7 mouse cellular contexts compared by ENCODE assay signal in genomic region chr9:114752311-114752710, GRCm38 (mm10). TPM values are rescaled to one million over a fixed set of nuclear protein-coding genes. Genes with fewer than 3 reads are reported as not detected.
DNase-seq lines count a peak whose midpoint lies in the region; ATAC-seq and TF ChIP-seq lines count a peak whose summit lies in the region.

No protein-coding gene starts in this region.

- DNase-seq in lung, embryonic 14.5 days = no peak
- DNase-seq in lung, adult 2 months = no peak
- DNase-seq in splenic B cell, adult 2 months (ENCODE audit: low read depth, low spot score) = peak; percentile 90
- DNase-seq in kidney, adult 8-10 months = no peak

- no peak overlapping the region for H3K9ac ChIP-seq in lung, embryonic 14.5 days
- peak overlapping the region; percentile 67; the same call in 1 of the 2 replicates for H3K9ac ChIP-seq in forebrain, embryonic 13.5 days
- H3K9ac ChIP-seq in limb, embryonic 15.5 days = no peak overlapping the region

- H3K36me3 ChIP-seq in lung, embryonic 14.5 days (ENCODE audit: insufficient read depth) = peaks cover 37% of the 10 kb centered on the region
- H3K36me3 ChIP-seq in forebrain, embryonic 13.5 days (ENCODE audit: poor library complexity, severe bottlenecking) = peaks cover 27% of the 10 kb centered on the region
- peaks cover 44% of the 10 kb centered on the region for H3K36me3 ChIP-seq in limb, embryonic 15.5 days
- H3K36me3 ChIP-seq in splenic B cell, adult 2 months (ENCODE audit: control insufficient read depth, insufficient read depth, low read length, poor library complexity, severe bottlenecking) = peaks cover 6% of the 10 kb centered on the region; the same call in 1 of the 2 replicates

- TF ChIP-seq CTCF in lung, embryonic 14.5 days (IDR thresholded peaks at IDR 0.05; ENCODE audit: low read depth) = no peak
- no peak for TF ChIP-seq CTCF in lung, adult 2 months (IDR thresholded peaks at IDR 0.05; ENCODE audit: insufficient read depth, low read length)

- ATAC-seq in lung, embryonic 14.5 days (ENCODE audit: insufficient read depth) = no peak
- ATAC-seq in forebrain, embryonic 13.5 days = no peak
- no peak for ATAC-seq in limb, embryonic 15.5 days (ENCODE audit: insufficient number of reproducible peaks, low FRiP score, low TSS enrichment, low read depth)
- ATAC-seq in megakaryocyte-erythroid progenitor cell, adult 5-6 weeks (replicated peaks; ENCODE audit: low FRiP score, low TSS enrichment, poor library complexity, severe bottlenecking) = no peak

- no peaks in the 10 kb centered on the region for H3K4me1 ChIP-seq in lung, embryonic 14.5 days (ENCODE audit: insufficient read depth)
- no peaks in the 10 kb centered on the region for H3K4me1 ChIP-seq in lung, adult 2 months (ENCODE audit: control insufficient read depth, insufficient read depth, low read length)
- peaks cover 10% of the 10 kb centered on the region for H3K4me1 ChIP-seq in forebrain, embryonic 13.5 days
- peaks cover 6% of the 10 kb centered on the region for H3K4me1 ChIP-seq in limb, embryonic 15.5 days

- WGBS in lung, embryonic 14.5 days = 62% methylated on average over 9 of the region's 9 CpGs
- 58% methylated on average over 9 of the region's 9 CpGs for WGBS in lung, adult 2 months
- WGBS in forebrain, embryonic 13.5 days = 76% methylated on average over 9 of the region's 9 CpGs
- WGBS in limb, embryonic 15.5 days = 76% methylated on average over 9 of the region's 9 CpGs

- peak overlapping the region; percentile 48; the same call in 1 of the 2 replicates for H3K4me3 ChIP-seq in lung, embryonic 14.5 days (ENCODE audit: low read depth, low read length)
- no peak overlapping the region for H3K4me3 ChIP-seq in lung, adult 2 months (replicated peaks; ENCODE audit: extremely low read depth, low read depth, low read length)
- H3K4me3 ChIP-seq in forebrain, embryonic 13.5 days = peak overlapping the region; percentile 47; the same call in 1 of the 2 replicates
- no peak overlapping the region for H3K4me3 ChIP-seq in limb, embryonic 15.5 days

- no peaks in the 10 kb centered on the region for H3K27me3 ChIP-seq in lung, embryonic 14.5 days (ENCODE audit: insufficient read depth, low read length)
- no peaks in the 10 kb centered on the region for H3K27me3 ChIP-seq in forebrain, embryonic 13.5 days
- H3K27me3 ChIP-seq in limb, embryonic 15.5 days = no peaks in the 10 kb centered on the region
- no peaks in the 10 kb centered on the region for H3K27me3 ChIP-seq in splenic B cell, adult 2 months (ENCODE audit: control insufficient read depth, insufficient read depth, low read length, poor library complexity, severe bottlenecking)

- H3K27ac ChIP-seq in lung, embryonic 14.5 days (ENCODE audit: low read depth) = no peak overlapping the region
- 0 out of 2 replicates have a peak overlapping the region, but pooled peaks have one; percentile 66 for H3K27ac ChIP-seq in forebrain, embryonic 13.5 days
- peak overlapping the region; percentile 75 for H3K27ac ChIP-seq in limb, embryonic 15.5 days

- no peak for TF ChIP-seq POLR2A in lung, adult 2 months (IDR thresholded peaks at IDR 0.05; ENCODE audit: borderline replicate concordance, extremely low read depth, low read depth, low read length)

- peak overlapping the region; percentile 76 for H3K4me2 ChIP-seq in lung, embryonic 14.5 days
- peak overlapping the region; percentile 80 for H3K4me2 ChIP-seq in forebrain, embryonic 13.5 days
- H3K4me2 ChIP-seq in limb, embryonic 15.5 days = peak overlapping the region; percentile 80; the same call in 1 of the 2 replicates

- no peaks in the 10 kb centered on the region for H3K9me3 ChIP-seq in lung, embryonic 14.5 days (ENCODE audit: low read depth, low read length)
- no peaks in the 10 kb centered on the region for H3K9me3 ChIP-seq in forebrain, embryonic 13.5 days (replicated peaks)
- H3K9me3 ChIP-seq in limb, embryonic 15.5 days = no peaks in the 10 kb centered on the region

RNA-seq across cellular contexts. Expression of gene Cmtm6, which starts 21.4 kb away (rescaled TPM):
- 57.4 and 57.7 TPM in 2 replicates for polyA plus RNA-seq in lung, embryonic 14.5 days (2014; fragmentation: Nextera tagmentation; extraction: Ambion mirVana)
- polyA plus RNA-seq in lung, adult 2 months (2012; rRNA removed) = 50.9 and 79.8 TPM in 2 replicates
- 23.3 and 23.6 TPM in 2 replicates for polyA plus RNA-seq in forebrain, embryonic 13.5 days (2015; fragmentation: Nextera tagmentation; extraction: Ambion mirVana)
- 49.5 and 51.5 TPM in 2 replicates for polyA plus RNA-seq in limb, embryonic 15.5 days (2015; fragmentation: Nextera tagmentation; extraction: Ambion mirVana)
- 21.3 and 22.7 TPM in 2 replicates for total RNA-seq in megakaryocyte-erythroid progenitor cell, adult 5-6 weeks (2014; fragmentation: Nextera tagmentation)
- total RNA-seq in megakaryocyte-erythroid progenitor cell, adult 5-6 weeks (2017) = 38.9 and 41.3 TPM in 2 replicates

RNA-seq across cellular contexts. Expression of gene Cmtm7, which starts 29.3 kb away (rescaled TPM):
- 81.7 and 93.0 TPM in 2 replicates for polyA plus RNA-seq in lung, embryonic 14.5 days (2014; fragmentation: Nextera tagmentation; extraction: Ambion mirVana)
- polyA plus RNA-seq in lung, adult 2 months (2012; rRNA removed) = 86.0 and 88.9 TPM in 2 replicates
- polyA plus RNA-seq in forebrain, embryonic 13.5 days (2015; fragmentation: Nextera tagmentation; extraction: Ambion mirVana) = 25.7 and 28.5 TPM in 2 replicates
- polyA plus RNA-seq in limb, embryonic 15.5 days (2015; fragmentation: Nextera tagmentation; extraction: Ambion mirVana) = 119 and 126 TPM in 2 replicates
- total RNA-seq in megakaryocyte-erythroid progenitor cell, adult 5-6 weeks (2014; fragmentation: Nextera tagmentation) = 189 and 199 TPM in 2 replicates
- total RNA-seq in megakaryocyte-erythroid progenitor cell, adult 5-6 weeks (2017) = 144 and 195 TPM in 2 replicates

Comparison
In these comparisons a context has a peak if more than half of its experiments do, and no peak if none do; other contexts are left out.
1. H3K4me3 ChIP-seq: peak in lung, embryonic 14.5 days (single experiment) and forebrain, embryonic 13.5 days (single experiment); none in lung, adult 2 months (single experiment) and limb, embryonic 15.5 days (single experiment).
2. Peak in every context shown above with its lines, with median percentiles within 50 percentile points of each other: H3K4me2 ChIP-seq.